Mouse (Mus musculus) c-Kit-negative CD71-positive TER-119-positive erythroid progenitor cells, embryonic 14.5 days (primary cell): ENCODE results near the gene Bcas1.
A peak's percentile ranks its signal among the peaks of the same experiment; 100 is the strongest.

ENCODE experiments used
- DNase-seq: peaks from one replicate; pipeline ENCODE4 v3.0.0-alpha.2; 2013; ENCODE audit warnings: low read depth, low spot score

The Bcas1 gene

GRCm38 (mm10) chr2:170418748-170419147, 8.9 kb downstream of the Bcas1 start:
- DNase-seq: no peak

GRCm38 (mm10) chr2:170411490-170412168, 16.0 kb downstream of the Bcas1 start:
- DNase-seq: no peak

GRCm38 (mm10) chr2:170410677-170411489, 16.8 kb downstream of the Bcas1 start:
- DNase-seq: no peak

- no peak for DNase-seq
These were observed 21.2 kb downstream of the Bcas1 start for GRCm38 (mm10) chr2:170406438-170406837.

GRCm38 (mm10) chr2:170404781-170405573, 22.7 kb downstream of the Bcas1 start:
- no peak for DNase-seq

GRCm38 (mm10) chr2:170403666-170404385, 23.8 kb downstream of the Bcas1 start:
- no peak for DNase-seq

- DNase-seq: peak; percentile 13
These were observed 26.3 kb downstream of the Bcas1 start for GRCm38 (mm10) chr2:170401211-170401799.

- DNase-seq: no peak
These were observed 27.0 kb downstream of the Bcas1 start for GRCm38 (mm10) chr2:170400666-170401065.

- no peak for DNase-seq
These were observed 35.7 kb downstream of the Bcas1 start for GRCm38 (mm10) chr2:170391994-170392393.

- DNase-seq: no peak
These were observed 39.3 kb downstream of the Bcas1 start for GRCm38 (mm10) chr2:170388320-170388719.

- no peak for DNase-seq
These were observed 42.1 kb downstream of the Bcas1 start for GRCm38 (mm10) chr2:170385556-170385955.

GRCm38 (mm10) chr2:170384770-170385169, 42.9 kb downstream of the Bcas1 start:
- no peak for DNase-seq

- DNase-seq: no peak
These were observed 54.3 kb downstream of the Bcas1 start for GRCm38 (mm10) chr2:170373391-170373790.

- DNase-seq: no peak
These were observed 62.0 kb downstream of the Bcas1 start for GRCm38 (mm10) chr2:170365676-170366075.

- no peak for DNase-seq
These were observed 62.4 kb downstream of the Bcas1 start for GRCm38 (mm10) chr2:170365271-170365670.

- no peak for DNase-seq
These were observed 70.8 kb downstream of the Bcas1 start for GRCm38 (mm10) chr2:170356667-170357374.

GRCm38 (mm10) chr2:170354963-170355367, 72.7 kb downstream of the Bcas1 start:
- DNase-seq: no peak

GRCm38 (mm10) chr2:170352273-170352672, 75.4 kb downstream of the Bcas1 start:
- DNase-seq: no peak

- DNase-seq: no peak
These were observed 75.8 kb downstream of the Bcas1 start for GRCm38 (mm10) chr2:170351847-170352246.

GRCm38 (mm10) chr2:170349784-170350183, 77.9 kb downstream of the Bcas1 start:
- no peak for DNase-seq
